Mouse (Mus musculus) cerebellum, postnatal 10 days (tissue): ENCODE measurements around the gene Gm9970.
A peak's percentile ranks its signal among the peaks of the same experiment; 100 is the strongest.

ENCODE experiments used
- DNase-seq, 2 experiments: peaks; one replicate each; pipeline ENCODE4 v3.0.0; 2021; ENCODE audit warnings: mixed read lengths in 2 of 2

Gm9970 gene

DNA sequence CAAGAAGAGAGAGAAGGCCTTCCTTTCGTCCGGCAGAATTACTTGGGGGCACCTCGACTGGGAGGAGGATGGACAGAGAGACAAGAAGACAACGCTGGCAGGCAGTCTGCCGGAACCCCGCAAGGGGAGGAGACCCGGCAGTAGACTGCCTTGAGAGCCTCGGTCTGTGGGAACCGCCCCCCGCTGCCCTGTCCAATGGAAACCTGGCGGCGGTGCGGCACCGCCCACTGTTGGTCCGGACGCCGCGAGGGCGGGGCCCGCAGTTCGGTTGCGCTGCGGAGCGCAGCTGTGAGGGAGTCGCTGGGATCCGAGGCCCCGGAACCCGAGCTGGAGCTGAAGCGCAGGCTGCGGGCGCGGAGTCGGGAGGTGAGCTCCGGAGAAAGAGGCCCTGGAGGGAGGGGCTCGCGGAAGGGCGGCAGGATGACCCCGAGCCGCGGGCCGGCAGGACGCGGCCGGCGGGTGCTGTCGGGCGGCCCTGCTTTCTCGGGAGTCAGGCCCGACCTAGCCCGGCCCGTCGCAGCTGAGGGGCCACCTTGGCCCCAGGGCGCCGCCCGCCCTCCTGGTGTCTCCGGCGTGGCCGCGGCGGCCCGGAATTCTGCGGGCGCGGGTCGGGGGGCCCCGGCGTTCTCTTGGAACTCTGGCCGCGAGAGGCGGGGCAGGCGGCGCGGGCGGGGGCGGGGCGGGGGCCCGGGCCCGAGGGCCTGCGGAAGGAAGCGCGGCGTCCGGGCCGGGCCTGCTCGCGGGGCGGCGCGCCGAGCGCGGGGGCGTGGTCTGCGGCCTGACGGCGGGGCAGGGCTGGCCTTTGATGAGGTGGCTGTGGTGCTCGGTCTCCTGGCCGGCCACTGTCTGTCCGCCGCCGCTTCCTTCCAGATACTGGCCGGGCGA is at the start of gene Gm9970, which contains the start of gene Nrbp1:
Gene Gm9970, minus strand, starts transcription at position 596 of the 885 bp plus-strand sequence.
Gene Nrbp1, plus strand, starts transcription at position 228 of the 885 bp plus-strand sequence.
- DNase-seq, result peak; percentile 99

- DNase-seq, result no peak
Observed at GRCm38 (mm10) chr5:31289626-31290230, 48.7 kb upstream of the Gm9970 start.

- DNase-seq, result peak; percentile 17 to 22
Observed at GRCm38 (mm10) chr5:31288655-31289054, 47.6 kb upstream of the Gm9970 start.

- DNase-seq, result no peak
Observed at GRCm38 (mm10) chr5:31288225-31288624, 47.2 kb upstream of the Gm9970 start.

- DNase-seq, result no peak
Observed at GRCm38 (mm10) chr5:31279245-31279988, 38.4 kb upstream of the Gm9970 start.

- no peak for DNase-seq
Observed at GRCm38 (mm10) chr5:31273018-31273417, 32.0 kb upstream of the Gm9970 start.

DNA sequence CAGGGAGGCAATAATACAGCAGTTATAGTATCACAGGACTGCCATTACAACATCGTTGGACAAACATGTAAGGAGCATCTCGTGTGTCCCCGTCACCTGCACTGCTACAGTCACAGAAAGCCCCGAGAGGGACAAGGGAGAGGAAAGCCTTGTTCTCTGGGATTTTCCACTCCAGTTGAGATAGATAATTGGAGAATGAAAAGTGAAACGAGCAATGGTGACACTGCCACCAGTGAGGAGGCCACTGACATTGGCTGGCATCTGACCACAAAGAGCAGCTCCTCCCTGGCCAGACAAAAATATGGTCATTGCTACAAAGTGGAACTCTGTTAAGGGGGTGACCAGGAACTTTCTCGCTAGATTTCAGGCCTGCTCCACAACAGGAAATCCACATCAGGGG is 26.7 kb upstream of the Gm9970 start:
- DNase-seq, result no peak

- DNase-seq, result peak; percentile 29 to 44
Observed at GRCm38 (mm10) chr5:31266101-31266500, 25.1 kb upstream of the Gm9970 start.

DNA sequence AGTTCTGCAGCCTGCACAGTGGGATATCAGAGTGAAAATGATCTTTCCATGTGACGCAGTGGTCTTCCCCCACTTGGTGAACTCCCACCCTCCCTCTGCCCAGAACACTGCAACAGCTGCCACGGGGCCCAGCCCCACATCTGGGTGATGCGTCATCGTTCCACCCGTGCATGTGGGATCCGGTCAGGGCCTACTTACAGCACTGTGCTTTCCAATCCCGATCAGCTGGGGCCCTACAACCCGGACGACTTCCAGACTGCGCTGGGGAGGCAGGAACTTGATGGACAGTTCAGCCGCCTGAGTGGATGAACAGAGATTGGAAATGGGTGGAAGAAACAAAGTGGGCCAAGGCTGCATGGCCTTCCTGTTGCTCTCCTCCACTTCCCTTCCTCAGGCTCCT is 16.6 kb upstream of the Gm9970 start:
- no peak for DNase-seq

- no peak for DNase-seq
Observed at GRCm38 (mm10) chr5:31255971-31256370, 14.9 kb upstream of the Gm9970 start.

DNA sequence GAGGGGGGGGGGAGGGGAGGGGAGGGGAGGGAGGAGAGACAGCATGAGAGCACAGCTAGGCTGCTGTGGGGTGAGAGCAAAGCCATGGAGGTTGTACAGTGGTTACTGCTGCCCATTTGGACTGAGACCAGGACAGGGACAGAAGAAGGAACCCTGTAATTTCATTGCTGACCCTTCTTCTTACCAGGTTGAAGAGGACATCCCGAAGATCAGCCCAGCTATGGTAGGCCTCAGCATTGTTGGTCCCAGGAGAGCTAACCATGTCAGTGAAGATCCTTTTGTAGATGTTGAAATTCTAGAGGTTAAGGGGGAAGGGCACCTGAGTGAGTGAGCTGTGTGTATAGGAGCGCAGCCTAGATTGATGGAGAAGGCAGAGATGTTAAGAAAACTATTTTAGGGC is 14.3 kb upstream of the Gm9970 start:
- DNase-seq, result no peak

DNA sequence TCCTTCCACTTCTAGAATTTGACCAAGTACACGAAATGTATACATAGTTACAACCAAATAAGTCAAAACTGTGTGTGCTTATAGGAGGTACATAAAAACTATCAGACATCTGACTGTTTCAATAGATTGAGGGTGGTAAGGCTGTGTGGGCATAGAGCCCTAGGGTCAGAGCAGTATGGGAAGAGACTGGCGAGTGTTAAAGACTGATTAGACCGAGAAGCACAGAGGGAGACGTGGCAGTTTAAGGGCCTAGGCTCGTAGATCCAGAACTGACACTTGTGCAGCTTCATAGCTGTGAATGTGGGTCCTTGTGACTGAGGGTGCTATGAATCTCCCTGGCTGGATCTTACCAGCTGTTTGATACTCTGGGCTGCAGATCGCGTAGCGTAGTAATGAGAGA is 13.9 kb upstream of the Gm9970 start:
- DNase-seq, result no peak

- no peak for DNase-seq
Observed at GRCm38 (mm10) chr5:31254452-31254851, 13.4 kb upstream of the Gm9970 start.

DNA sequence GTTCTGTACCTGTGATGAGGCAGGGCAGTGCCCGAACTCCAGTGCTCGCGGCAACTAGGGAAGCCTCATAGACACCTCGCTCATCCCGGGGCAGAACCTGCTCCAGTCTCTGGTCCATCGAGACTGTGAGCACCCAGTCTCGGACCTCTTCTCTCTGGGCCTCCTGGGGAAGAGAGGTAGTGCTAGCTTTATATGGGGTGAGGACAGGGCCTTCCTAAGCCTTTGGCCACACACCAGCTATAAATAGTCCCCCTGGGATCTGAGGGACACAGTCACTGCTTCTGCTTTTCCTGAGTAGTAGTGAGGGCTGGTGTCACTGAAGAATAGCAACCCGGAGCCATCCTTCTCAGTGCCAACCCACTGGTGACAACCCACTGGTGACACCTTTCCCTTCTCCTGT is 12.8 kb upstream of the Gm9970 start:
- DNase-seq, result no peak

- DNase-seq, result no peak
Observed at GRCm38 (mm10) chr5:31252795-31253545, 11.9 kb upstream of the Gm9970 start.

GRCm38 (mm10) chr5:31252151-31252550 is 11.1 kb upstream of the Gm9970 start:
- no peak for DNase-seq

GRCm38 (mm10) chr5:31251541-31252101 is 10.6 kb upstream of the Gm9970 start, which contains the start of gene Krtcap3:
TSS of gene Krtcap3 (plus strand) at chr5:31251691.
- DNase-seq, result peak; percentile 43 to 46

GRCm38 (mm10) chr5:31250716-31251115 is 9.7 kb upstream of the Gm9970 start:
- no peak for DNase-seq

DNA sequence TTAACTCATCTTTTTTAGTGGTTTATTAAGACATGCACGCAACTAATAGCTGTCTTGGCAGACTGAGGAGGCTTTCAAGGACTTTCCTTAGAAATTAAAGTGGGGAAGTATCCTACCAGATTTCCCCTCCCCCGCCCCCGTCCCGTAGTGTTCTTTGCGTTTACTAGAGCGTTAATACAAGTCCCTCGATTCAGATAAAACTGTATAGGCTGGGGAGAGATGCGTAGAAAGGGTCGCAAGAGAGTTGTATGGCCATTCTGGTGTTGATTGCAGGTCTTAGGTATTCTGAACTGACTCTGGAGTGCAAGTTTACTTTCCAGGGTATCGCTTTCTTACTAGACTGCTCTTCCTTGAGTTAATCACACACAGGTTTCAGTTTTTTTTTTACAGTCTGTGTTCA is 1.2 kb upstream of the Gm9970 start:
- no peak for DNase-seq

DNA sequence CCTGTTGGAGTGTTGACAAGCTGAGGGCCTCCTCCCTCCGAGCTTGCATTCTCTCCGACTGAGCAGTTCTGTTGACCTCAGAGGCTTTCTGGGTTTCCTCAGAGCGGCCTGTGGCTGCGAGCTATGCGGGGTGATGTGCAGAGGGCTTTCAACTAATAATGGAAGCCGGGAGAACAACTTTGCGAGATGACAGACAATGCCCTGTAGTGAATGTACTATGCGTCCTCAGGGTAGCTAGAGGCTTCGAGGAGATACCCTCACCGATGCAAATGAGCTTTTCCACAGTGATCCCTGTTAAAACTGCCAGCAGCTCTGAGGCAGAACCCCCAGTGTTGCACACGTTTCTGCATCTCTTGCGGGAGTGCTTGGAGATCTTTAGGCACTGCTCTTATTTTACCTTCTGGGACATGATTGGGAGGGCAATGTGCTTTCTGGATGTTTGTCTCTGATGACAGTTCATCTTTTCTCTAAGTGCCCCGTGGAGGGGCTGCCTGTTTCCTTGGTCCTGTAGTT is 546 bp upstream of the Gm9970 start:
- no peak for DNase-seq

- DNase-seq, result no peak
Observed at GRCm38 (mm10) chr5:31226641-31227040, 14.4 kb downstream of the Gm9970 start.

GRCm38 (mm10) chr5:31222696-31223095 is 18.3 kb downstream of the Gm9970 start:
- DNase-seq, result peak; percentile 13 to 29
